Mouse (Mus musculus) E14TG2a.4 (cell line): Measurements from ENCODE around the gene Cntnap4.
"Not testable (repeated sequence)": the region's sequence is repeated elsewhere in the genome, so short reads cannot be mapped to it uniquely, and the experiment has no call there.

Source experiments
- CTCF ChIP-seq: conservative IDR thresholded peaks from 2 replicates; pipeline ENCODE4 v1.5.1; 2014; ENCODE audit warnings: low read length
- POU5F1 ChIP-seq: IDR thresholded peaks from 2 replicates; pipeline ENCODE4 v1.6.1; 2014; ENCODE audit warnings: low read length, borderline replicate concordance

GRCm38 (mm10) chr8:112849541-112849940, 279.7 kb downstream of the Cntnap4 start:
- not testable (repeated sequence) for TF ChIP-seq CTCF, POU5F1
